Mouse (Mus musculus) kidney, postnatal 14 days (tissue): Measurements from ENCODE around the gene Olfr1289.

ENCODE experiments used
- DNase-seq: peaks from one replicate; pipeline ENCODE4 v3.0.0; 2022; ENCODE audit warnings: mixed read lengths

Olfr1289 gene

GRCm38 (mm10) chr2:111480519-111480918 is at the start of gene Olfr1289:
Olfr1289 (plus strand) TSS chr2:111480819.
- DNase-seq: no peak

GRCm38 (mm10) chr2:111448842-111449241 is 31.8 kb upstream of the Olfr1289 start, which contains the start of gene Olfr1287:
Olfr1287 (plus strand) TSS chr2:111449142.
- no peak for DNase-seq

GRCm38 (mm10) chr2:111473801-111474200 is 6.8 kb upstream of the Olfr1289 start, which contains the start of gene Olfr1288:
Olfr1288 (plus strand) TSS chr2:111474101.
- DNase-seq: no peak

- no peak for DNase-seq
Measured at GRCm38 (mm10) chr2:111493729-111494128, 13.1 kb downstream of the Olfr1289 start, which contains the start of gene Olfr1290. Olfr1290 (minus strand) TSS chr2:111493829.

GRCm38 (mm10) chr2:111496880-111497279 is 16.3 kb downstream of the Olfr1289 start, which contains the start of gene Olfr1291-ps1:
Olfr1291-ps1 (plus strand) TSS chr2:111497180.
- DNase-seq: no peak

GRCm38 (mm10) chr2:111517451-111517850 is 36.8 kb downstream of the Olfr1289 start:
- DNase-seq: no peak

GRCm38 (mm10) chr2:111524903-111525302 is 44.3 kb downstream of the Olfr1289 start, which contains the start of gene Olfr1293-ps:
Olfr1293-ps (plus strand) TSS chr2:111525203.
- no peak for DNase-seq
